Mouse (Mus musculus): ENCODE results near the gene Foxd2. TPM values are rescaled to one million over a fixed set of nuclear protein-coding genes. Genes with fewer than 3 reads are reported as not detected.

Gene Foxd2
- polyA plus RNA-seq, 1 experiment from 2014 or later = 3.6 TPM

DNA sequence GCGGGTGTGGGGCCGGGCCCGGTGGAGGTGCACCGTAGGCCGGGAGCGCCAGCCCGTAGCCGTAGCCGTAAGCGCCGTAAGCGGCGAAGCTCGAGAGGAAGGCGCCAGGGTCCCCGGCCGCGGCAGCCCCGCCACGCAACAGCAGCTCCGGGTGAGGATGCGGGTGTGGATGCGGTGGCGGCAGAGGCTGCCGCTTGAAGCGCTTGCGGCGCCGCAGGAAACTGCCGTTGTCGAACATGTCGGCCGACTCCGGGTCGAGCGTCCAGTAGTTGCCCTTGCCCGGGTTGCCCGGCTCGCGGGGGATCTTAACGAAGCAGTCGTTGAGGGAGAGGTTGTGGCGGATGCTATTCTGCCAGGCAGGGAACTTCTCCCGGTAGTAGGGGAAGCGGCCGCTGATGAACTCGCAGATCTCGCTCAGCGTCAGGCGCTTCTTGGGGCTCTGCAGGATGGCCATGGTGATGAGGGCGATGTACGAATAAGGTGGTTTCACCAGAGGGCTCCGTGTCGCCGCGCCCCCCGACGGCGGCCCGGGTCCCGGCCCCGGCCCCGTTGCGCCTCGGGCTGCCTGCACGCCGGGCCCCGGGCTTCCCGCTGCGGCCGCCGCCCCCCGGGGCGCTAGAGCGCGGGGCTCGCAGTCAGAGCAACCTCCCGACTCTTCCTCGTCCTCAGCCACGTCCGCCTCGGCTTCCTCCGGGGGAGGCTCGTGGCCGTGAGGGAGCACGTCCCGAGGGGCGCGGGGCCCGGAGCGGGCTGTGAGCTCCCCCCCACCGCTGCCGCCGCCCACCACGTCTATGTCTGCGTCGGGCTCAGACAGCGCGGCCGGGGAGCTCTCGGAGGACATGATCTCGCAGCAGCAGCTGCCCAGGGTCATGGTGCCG is 483 bp downstream of the Foxd2 start:
- Histone ChIP-seq H3K9me3 (replicated peaks; ENCODE audit: control insufficient read depth, low read length) (no peaks in the 10 kb centered on the region), H3K27me3 (ENCODE audit: control insufficient read depth, insufficient read depth, low read length) (peaks cover 69% of the 10 kb centered on the region), H3K4me1 (ENCODE audit: control insufficient read depth, insufficient read depth, low read length) (no peaks in the 10 kb centered on the region), H3K4me2 (ENCODE audit: low read depth, low read length) (peak overlapping the region; percentile 76), H3K36me3 (replicated peaks; ENCODE audit: control insufficient read depth, insufficient read depth, low read depth, low read length) (no peaks in the 10 kb centered on the region), H3K9ac (replicated peaks; ENCODE audit: low read length) (peak overlapping the region; percentile 65), H3K27ac (replicated peaks; ENCODE audit: low read depth, low read length) (peak overlapping the region; percentile 71), H3K4me3 (ENCODE audit: low read depth, low read length) (peak overlapping the region; percentile 63)
- peak; percentile 1 for ATAC-seq (replicated peaks; ENCODE audit: insufficient number of reproducible peaks, low FRiP score, low TSS enrichment, low read depth)
- DNase-seq (ENCODE audit: low spot score) = peak; percentile 46
- under 1% methylated on average over 76 of the region's 103 CpGs for WGBS

GRCm38 (mm10) chr4:114907056-114907917 is 1.4 kb downstream of the Foxd2 start:
- no peak for ATAC-seq (replicated peaks; ENCODE audit: insufficient number of reproducible peaks, low FRiP score, low TSS enrichment, low read depth)
- H3K4me2 ChIP-seq (ENCODE audit: low read depth, low read length) = peak overlapping the region; percentile 76
- DNase-seq (ENCODE audit: low spot score) = peak; percentile 53
- peaks cover 66% of the 10 kb centered on the region for H3K27me3 ChIP-seq (ENCODE audit: control insufficient read depth, insufficient read depth, low read length)
- H3K4me3 ChIP-seq (ENCODE audit: low read depth, low read length) = peak overlapping the region; percentile 63
- H3K36me3 ChIP-seq (replicated peaks; ENCODE audit: control insufficient read depth, insufficient read depth, low read depth, low read length) = no peaks in the 10 kb centered on the region
- peak overlapping the region; percentile 71 for H3K27ac ChIP-seq (replicated peaks; ENCODE audit: low read depth, low read length)
- WGBS = under 1% methylated on average over 74 of the region's 74 CpGs
- peak overlapping the region; percentile 65 for H3K9ac ChIP-seq (replicated peaks; ENCODE audit: low read length)
- H3K9me3 ChIP-seq (replicated peaks; ENCODE audit: control insufficient read depth, low read length) = no peaks in the 10 kb centered on the region
- H3K4me1 ChIP-seq (ENCODE audit: control insufficient read depth, insufficient read depth, low read length) = no peaks in the 10 kb centered on the region

GRCm38 (mm10) chr4:114905969-114906680 is 2.5 kb downstream of the Foxd2 start:
- no peaks in the 10 kb centered on the region for H3K9me3 ChIP-seq (replicated peaks; ENCODE audit: control insufficient read depth, low read length)
- H3K27ac ChIP-seq (replicated peaks; ENCODE audit: low read depth, low read length) = no peak overlapping the region
- H3K9ac ChIP-seq (replicated peaks; ENCODE audit: low read length) = peak overlapping the region; percentile 65
- DNase-seq (ENCODE audit: low spot score) = peak; percentile 41
- 10% methylated on average over 10 of the region's 10 CpGs for WGBS
- no peak for ATAC-seq (replicated peaks; ENCODE audit: insufficient number of reproducible peaks, low FRiP score, low TSS enrichment, low read depth)
- no peaks in the 10 kb centered on the region for H3K4me1 ChIP-seq (ENCODE audit: control insufficient read depth, insufficient read depth, low read length)
- no peaks in the 10 kb centered on the region for H3K36me3 ChIP-seq (replicated peaks; ENCODE audit: control insufficient read depth, insufficient read depth, low read depth, low read length)
- peak overlapping the region; percentile 63 for H3K4me3 ChIP-seq (ENCODE audit: low read depth, low read length)
- H3K4me2 ChIP-seq (ENCODE audit: low read depth, low read length) = peak overlapping the region; percentile 76
- H3K27me3 ChIP-seq (ENCODE audit: control insufficient read depth, insufficient read depth, low read length) = peaks cover 57% of the 10 kb centered on the region

DNA sequence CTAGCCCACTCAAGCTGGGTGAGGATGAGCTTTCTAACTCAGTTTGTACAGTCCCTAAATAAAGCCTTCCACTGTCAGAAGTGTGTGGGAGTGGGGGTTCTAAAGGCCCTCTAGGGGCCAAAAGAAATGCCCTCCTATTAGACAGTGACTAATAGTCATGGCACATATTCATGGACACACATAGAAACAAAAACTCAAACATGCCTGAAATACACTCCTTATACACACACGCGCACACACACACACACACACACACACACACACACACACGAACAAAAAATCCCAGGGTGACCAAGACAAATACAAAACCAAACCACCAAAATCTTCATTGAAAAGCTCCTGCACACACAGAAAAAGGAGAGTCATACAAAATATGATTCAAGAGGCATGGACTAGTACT is 3.2 kb downstream of the Foxd2 start:
- peaks cover 53% of the 10 kb centered on the region for H3K27me3 ChIP-seq (ENCODE audit: control insufficient read depth, insufficient read depth, low read length)
- peak overlapping the region; percentile 63 for H3K4me3 ChIP-seq (ENCODE audit: low read depth, low read length)
- no peaks in the 10 kb centered on the region for H3K36me3 ChIP-seq (replicated peaks; ENCODE audit: control insufficient read depth, insufficient read depth, low read depth, low read length)
- 0 out of 2 replicates have a peak overlapping the region, but pooled peaks have one; percentile 65 for H3K9ac ChIP-seq (replicated peaks; ENCODE audit: low read length)
- DNase-seq (ENCODE audit: low spot score) (no peak), ATAC-seq (replicated peaks; ENCODE audit: insufficient number of reproducible peaks, low FRiP score, low TSS enrichment, low read depth) (no peak)
- H3K27ac ChIP-seq (replicated peaks; ENCODE audit: low read depth, low read length) = no peak overlapping the region
- WGBS = 56% methylated on average over 3 of the region's 3 CpGs
- H3K4me1 ChIP-seq (ENCODE audit: control insufficient read depth, insufficient read depth, low read length) = no peaks in the 10 kb centered on the region
- peak overlapping the region; percentile 76 for H3K4me2 ChIP-seq (ENCODE audit: low read depth, low read length)
- H3K9me3 ChIP-seq (replicated peaks; ENCODE audit: control insufficient read depth, low read length) = no peaks in the 10 kb centered on the region

- Histone ChIP-seq H3K36me3 (replicated peaks; ENCODE audit: control insufficient read depth, insufficient read depth, low read depth, low read length) (no peaks in the 10 kb centered on the region), H3K27ac (replicated peaks; ENCODE audit: low read depth, low read length) (no peak overlapping the region), H3K9me3 (replicated peaks; ENCODE audit: control insufficient read depth, low read length) (no peaks in the 10 kb centered on the region), H3K4me2 (ENCODE audit: low read depth, low read length) (peak overlapping the region; percentile 71; the same call in 1 of the 2 replicates), H3K4me1 (ENCODE audit: control insufficient read depth, insufficient read depth, low read length) (no peaks in the 10 kb centered on the region), H3K4me3 (ENCODE audit: low read depth, low read length) (peak overlapping the region; percentile 37; the same call in 1 of the 2 replicates), H3K27me3 (ENCODE audit: control insufficient read depth, insufficient read depth, low read length) (peaks cover 56% of the 10 kb centered on the region), H3K9ac (replicated peaks; ENCODE audit: low read length) (no peak overlapping the region; the same call in 1 of the 2 replicates)
- WGBS = 1% methylated on average over 11 of the region's 11 CpGs
- DNase-seq (ENCODE audit: low spot score) (peak; percentile 54), ATAC-seq (replicated peaks; ENCODE audit: insufficient number of reproducible peaks, low FRiP score, low TSS enrichment, low read depth) (no peak)
Measured at GRCm38 (mm10) chr4:114903422-114903782, 5.3 kb downstream of the Foxd2 start.

- Histone ChIP-seq H3K9me3 (replicated peaks; ENCODE audit: control insufficient read depth, low read length) (no peaks in the 10 kb centered on the region), H3K27ac (replicated peaks; ENCODE audit: low read depth, low read length) (peak overlapping the region; percentile 36), H3K36me3 (replicated peaks; ENCODE audit: control insufficient read depth, insufficient read depth, low read depth, low read length) (no peaks in the 10 kb centered on the region), H3K9ac (replicated peaks; ENCODE audit: low read length) (peak overlapping the region; percentile 45), H3K27me3 (ENCODE audit: control insufficient read depth, insufficient read depth, low read length) (peaks cover 51% of the 10 kb centered on the region), H3K4me1 (ENCODE audit: control insufficient read depth, insufficient read depth, low read length) (no peaks in the 10 kb centered on the region), H3K4me3 (ENCODE audit: low read depth, low read length) (peak overlapping the region; percentile 37), H3K4me2 (ENCODE audit: low read depth, low read length) (peak overlapping the region; percentile 71)
- peak; percentile 67 for DNase-seq (ENCODE audit: low spot score)
- WGBS = under 1% methylated on average over 39 of the region's 39 CpGs
- 0 out of 2 replicates have a peak, but pooled peaks have one; percentile 24 for ATAC-seq (replicated peaks; ENCODE audit: insufficient number of reproducible peaks, low FRiP score, low TSS enrichment, low read depth)
Measured at GRCm38 (mm10) chr4:114902641-114903421, 5.8 kb downstream of the Foxd2 start.
